Mouse (Mus musculus): ENCODE results near the gene Crb3. TPM values are rescaled to one million over a fixed set of nuclear protein-coding genes. Genes with fewer than 3 reads are reported as not detected.
"Not testable (repeated sequence)": the region's sequence is repeated elsewhere in the genome, so short reads cannot be mapped to it uniquely, and the experiment has no call there.

The Crb3 gene
- polyA plus RNA-seq, 1 experiment from 2014 or later: 1.9 TPM

DNA sequence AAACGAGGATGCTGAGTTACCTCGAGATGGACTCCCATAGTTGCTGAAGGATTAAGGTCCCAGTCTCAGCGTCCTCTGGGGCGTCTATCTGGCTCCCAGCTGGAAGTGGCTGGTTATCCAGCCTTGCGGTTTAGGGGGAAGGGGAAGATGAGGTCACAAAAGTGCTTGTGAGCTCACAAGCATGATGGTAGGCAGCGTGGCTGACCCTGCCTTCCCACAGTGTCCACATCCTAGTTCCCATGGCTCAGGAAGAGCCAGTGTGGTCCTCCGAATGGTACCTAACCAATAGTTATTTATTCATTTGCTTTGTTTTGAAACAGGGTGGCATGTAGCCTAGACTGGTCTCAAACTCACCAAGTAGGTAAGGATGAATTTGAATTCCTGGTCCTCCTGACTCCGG lies 17.4 kb upstream of the Crb3 start, which contains the start of gene Slc25a41:
Gene Slc25a41 (minus strand): TSS at position 101 of the 400 bp plus-strand sequence.
- H3K4me1 ChIP-seq: no peaks in the 10 kb centered on the region
- H3K27me3 ChIP-seq (ENCODE audit: low read depth, poor library complexity, severe bottlenecking): peaks cover 33% of the 10 kb centered on the region
- H3K36me3 ChIP-seq: no peaks in the 10 kb centered on the region
- DNase-seq (ENCODE audit: low spot score): no peak
- no peak within 1 kb of the TSS for H3K27ac ChIP-seq
- H3K4me3 ChIP-seq: no peak within 1 kb of the TSS
- WGBS: 74% methylated on average over 8 of the region's 8 CpGs
- H3K9me3 ChIP-seq (replicated peaks): no peaks in the 10 kb centered on the region

DNA sequence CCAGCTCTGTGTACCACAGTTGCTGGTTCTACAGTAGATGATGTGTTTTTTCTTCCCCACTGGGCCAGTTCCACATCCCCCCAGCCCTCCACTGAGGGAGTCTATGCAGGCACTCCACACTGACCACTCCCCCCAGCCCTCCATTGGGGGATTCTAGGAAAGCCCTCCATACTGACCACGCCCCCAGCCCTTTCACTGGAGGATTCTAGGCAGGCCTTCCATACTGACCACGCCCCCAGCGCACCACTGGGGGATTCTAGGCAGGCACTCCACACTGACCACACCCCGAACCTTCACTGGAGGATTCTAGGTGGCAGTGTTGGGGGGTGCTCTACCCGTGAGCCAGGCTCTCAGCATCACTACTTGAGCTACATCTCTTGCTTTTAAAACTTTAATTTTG lies 11.5 kb upstream of the Crb3 start:
- WGBS: 30% methylated on average over 5 of the region's 5 CpGs
- H3K27me3 ChIP-seq (ENCODE audit: low read depth, poor library complexity, severe bottlenecking): no peaks in the 10 kb centered on the region
- 0 out of 2 replicates have a peak, but pooled peaks cover 3% of the 10 kb centered on the region for H3K4me1 ChIP-seq
- H3K36me3 ChIP-seq: no peaks in the 10 kb centered on the region
- no peaks in the 10 kb centered on the region for H3K9me3 ChIP-seq (replicated peaks)
- H3K27ac ChIP-seq: no peak overlapping the region
- H3K4me3 ChIP-seq: no peak overlapping the region
- DNase-seq (ENCODE audit: low spot score): no peak

DNA sequence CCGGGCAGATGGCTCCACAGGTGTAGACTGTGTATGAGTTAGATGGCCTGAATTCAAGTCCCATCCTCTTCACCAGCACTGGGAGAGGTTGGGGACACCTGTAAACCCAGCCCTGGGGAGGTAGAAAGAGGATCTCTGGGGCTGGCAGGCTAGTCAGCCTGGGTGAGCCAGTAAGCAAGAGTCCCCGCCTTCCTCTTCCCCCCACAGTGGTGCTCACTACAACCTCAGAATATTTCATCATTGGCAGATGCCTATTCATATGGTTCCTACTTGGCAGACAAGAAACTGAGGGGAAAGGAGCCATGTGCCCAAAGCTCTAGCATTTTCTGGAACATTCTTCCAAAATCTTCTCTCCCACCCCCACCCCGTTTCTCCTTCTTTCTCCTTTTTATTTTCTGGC lies 10.1 kb upstream of the Crb3 start:
- WGBS: 93% methylated on average over 3 of the region's 3 CpGs

DNA sequence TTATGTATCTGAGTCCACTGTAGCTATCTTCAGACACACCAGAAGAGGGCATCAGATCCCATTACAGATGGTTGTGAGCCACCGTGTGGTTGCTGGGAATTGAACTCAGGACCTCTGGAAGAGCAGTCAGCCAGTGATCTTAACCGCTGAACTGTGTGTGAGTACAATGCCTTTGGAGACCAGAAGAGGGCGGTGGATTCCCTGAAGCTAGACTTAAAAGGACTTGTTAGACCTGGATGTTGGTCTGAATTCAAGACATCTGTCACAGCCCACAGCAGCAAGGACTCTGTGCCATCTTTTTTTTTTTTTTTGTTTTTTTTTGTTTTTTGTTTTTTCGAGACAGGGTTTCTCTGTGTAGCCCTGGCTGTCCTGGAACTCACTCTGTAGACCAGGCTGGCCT lies 7.2 kb upstream of the Crb3 start:
- H3K4me1 ChIP-seq; DNase-seq (ENCODE audit: low spot score); H3K9me3 ChIP-seq (replicated peaks); H3K36me3 ChIP-seq; H3K27me3 ChIP-seq (ENCODE audit: low read depth, poor library complexity, severe bottlenecking); H3K27ac ChIP-seq; H3K4me3 ChIP-seq: not testable (repeated sequence)
- WGBS: 88% methylated on average over 4 of the region's 4 CpGs

More for the DNA sequence above, 10.1 kb upstream of the Crb3 start:
- no peak for DNase-seq (ENCODE audit: low spot score)
- no peaks in the 10 kb centered on the region for H3K36me3 ChIP-seq
- H3K9me3 ChIP-seq (replicated peaks): no peaks in the 10 kb centered on the region
- H3K27ac ChIP-seq: no peak overlapping the region
- no peak overlapping the region for H3K4me3 ChIP-seq
- no peaks in the 10 kb centered on the region for H3K27me3 ChIP-seq (ENCODE audit: low read depth, poor library complexity, severe bottlenecking)
- H3K4me1 ChIP-seq: 0 out of 2 replicates have a peak, but pooled peaks cover 3% of the 10 kb centered on the region

DNA sequence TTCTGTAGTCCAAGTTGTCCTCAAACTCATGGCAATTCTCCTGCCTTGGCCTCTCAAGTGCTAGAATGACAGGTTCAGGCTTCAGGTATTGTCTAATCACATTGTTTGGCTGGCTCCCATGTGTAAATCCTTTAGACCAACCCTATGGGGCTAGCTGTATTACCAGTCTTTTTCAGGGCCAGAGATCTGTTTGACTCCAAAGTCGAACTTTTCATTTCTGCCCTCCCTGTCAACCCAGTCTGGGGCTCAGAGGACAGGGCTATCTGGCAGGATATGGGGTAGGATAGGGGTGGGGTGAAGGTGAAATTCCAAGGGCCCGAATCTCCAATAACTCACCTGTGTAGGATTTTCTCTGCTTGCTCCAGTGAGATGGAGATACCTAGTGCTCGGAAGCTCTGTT lies 2.7 kb upstream of the Crb3 start:
- H3K27me3 ChIP-seq (ENCODE audit: low read depth, poor library complexity, severe bottlenecking): peaks cover 32% of the 10 kb centered on the region
- H3K9me3 ChIP-seq (replicated peaks): no peaks in the 10 kb centered on the region
- no peak overlapping the region for H3K4me3 ChIP-seq
- H3K27ac ChIP-seq: no peak overlapping the region
- no peak for DNase-seq (ENCODE audit: low spot score)
- WGBS: 88% methylated on average over 3 of the region's 3 CpGs
- peaks cover 15% of the 10 kb centered on the region for H3K4me1 ChIP-seq
- H3K36me3 ChIP-seq: no peaks in the 10 kb centered on the region

DNA sequence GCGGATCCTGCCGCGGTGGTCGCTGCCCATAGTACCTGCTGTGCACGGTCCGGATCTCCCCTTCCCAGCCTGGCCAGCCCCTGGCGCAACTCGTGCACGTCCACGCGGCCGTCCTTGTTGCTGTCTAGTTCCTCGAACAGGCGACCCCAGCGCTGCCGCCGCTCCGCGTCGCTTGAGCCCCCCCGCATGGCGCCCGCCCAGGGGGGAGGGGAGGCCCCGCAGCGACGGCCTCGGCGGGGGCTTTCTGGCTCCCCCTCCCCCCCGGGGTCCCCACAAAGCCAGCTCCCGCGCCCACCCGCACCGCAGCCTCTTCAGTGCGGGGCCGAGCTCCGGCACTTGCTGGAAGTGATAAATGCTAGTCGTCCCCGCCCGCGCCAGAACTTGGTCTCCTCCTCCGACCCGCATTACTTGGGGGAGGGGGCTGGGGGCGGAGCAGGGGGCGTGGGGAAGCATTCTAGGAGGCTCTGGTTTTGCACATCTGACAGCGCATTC lies 627 bp downstream of the Crb3 start, which contains the start of gene Slc25a23:
Gene Slc25a23 (minus strand): TSS at position 378 of the 492 bp plus-strand sequence.
- H3K4me3 ChIP-seq: peak within 1 kb of the TSS; percentile 78
- no peaks in the 10 kb centered on the region for H3K36me3 ChIP-seq
- DNase-seq (ENCODE audit: low spot score): peak; percentile 85
- H3K27ac ChIP-seq: peak within 1 kb of the TSS; percentile 78
- H3K4me1 ChIP-seq: peaks cover 25% of the 10 kb centered on the region
- no peaks in the 10 kb centered on the region for H3K9me3 ChIP-seq (replicated peaks)
- under 1% methylated on average over 39 of the region's 45 CpGs for WGBS
- peaks cover 63% of the 10 kb centered on the region for H3K27me3 ChIP-seq (ENCODE audit: low read depth, poor library complexity, severe bottlenecking)

DNA sequence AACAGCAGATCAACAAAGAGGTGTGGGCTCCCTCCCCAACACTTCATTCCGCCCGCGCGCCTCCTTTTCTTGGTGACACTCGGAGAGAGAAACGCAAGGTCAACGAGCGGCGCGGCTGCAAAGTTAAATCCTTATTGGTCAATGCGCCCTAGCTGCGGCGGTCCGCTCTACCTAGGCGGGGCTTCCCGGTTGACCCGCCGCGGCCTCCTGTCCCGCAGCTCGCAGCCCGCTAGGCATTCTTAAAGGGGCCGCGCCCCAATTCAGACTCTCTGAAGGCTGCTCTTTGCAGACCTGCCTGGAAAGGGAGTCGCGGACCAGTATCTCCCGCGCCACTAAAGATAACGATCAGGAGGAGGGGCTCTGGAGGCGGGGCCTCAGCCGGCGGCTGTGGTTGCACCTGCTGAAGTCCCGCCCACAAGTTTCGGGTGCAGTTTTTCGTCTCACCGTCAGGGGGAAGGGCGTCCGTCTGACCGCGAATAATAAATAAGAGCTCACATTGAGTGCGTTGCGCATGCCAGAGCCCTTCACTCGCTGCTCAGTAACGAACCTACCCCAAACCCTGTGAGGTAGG lies 1.4 kb downstream of the Crb3 start:
- H3K4me1 ChIP-seq: peaks cover 25% of the 10 kb centered on the region
- H3K9me3 ChIP-seq (replicated peaks): no peaks in the 10 kb centered on the region
- H3K4me3 ChIP-seq: peak overlapping the region; percentile 78
- H3K36me3 ChIP-seq: no peaks in the 10 kb centered on the region
- DNase-seq (ENCODE audit: low spot score): peak; percentile 90
- H3K27ac ChIP-seq: no peak overlapping the region
- peaks cover 71% of the 10 kb centered on the region for H3K27me3 ChIP-seq (ENCODE audit: low read depth, poor library complexity, severe bottlenecking)
- under 1% methylated on average over 44 of the region's 44 CpGs for WGBS

DNA sequence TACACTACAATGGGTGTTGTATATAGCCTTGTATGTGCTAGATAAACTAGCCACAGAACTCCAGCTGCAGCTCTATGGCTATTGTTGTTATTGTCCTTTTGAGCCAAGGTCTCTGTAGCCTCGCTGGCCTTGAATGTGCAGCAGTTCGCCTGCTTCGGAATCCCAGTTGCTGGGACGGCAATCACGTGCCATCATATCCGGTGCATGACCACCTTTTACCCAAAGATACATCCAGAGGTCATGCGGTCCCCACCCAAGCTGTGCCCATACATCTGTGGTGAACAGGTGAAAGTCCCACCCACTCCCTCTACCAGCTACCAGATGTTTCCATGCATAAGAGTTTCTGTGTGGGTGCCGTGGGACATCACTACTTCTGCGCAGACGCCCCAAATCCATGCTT lies 2.2 kb downstream of the Crb3 start:
- 47% methylated on average over 10 of the region's 10 CpGs for WGBS
- peaks cover 25% of the 10 kb centered on the region for H3K4me1 ChIP-seq
- peak overlapping the region; percentile 78; the same call in 1 of the 2 replicates for H3K4me3 ChIP-seq
- H3K27ac ChIP-seq: no peak overlapping the region
- peaks cover 79% of the 10 kb centered on the region for H3K27me3 ChIP-seq (ENCODE audit: low read depth, poor library complexity, severe bottlenecking)
- H3K9me3 ChIP-seq (replicated peaks): no peaks in the 10 kb centered on the region
- H3K36me3 ChIP-seq: no peaks in the 10 kb centered on the region
- DNase-seq (ENCODE audit: low spot score): peak; percentile 34

DNA sequence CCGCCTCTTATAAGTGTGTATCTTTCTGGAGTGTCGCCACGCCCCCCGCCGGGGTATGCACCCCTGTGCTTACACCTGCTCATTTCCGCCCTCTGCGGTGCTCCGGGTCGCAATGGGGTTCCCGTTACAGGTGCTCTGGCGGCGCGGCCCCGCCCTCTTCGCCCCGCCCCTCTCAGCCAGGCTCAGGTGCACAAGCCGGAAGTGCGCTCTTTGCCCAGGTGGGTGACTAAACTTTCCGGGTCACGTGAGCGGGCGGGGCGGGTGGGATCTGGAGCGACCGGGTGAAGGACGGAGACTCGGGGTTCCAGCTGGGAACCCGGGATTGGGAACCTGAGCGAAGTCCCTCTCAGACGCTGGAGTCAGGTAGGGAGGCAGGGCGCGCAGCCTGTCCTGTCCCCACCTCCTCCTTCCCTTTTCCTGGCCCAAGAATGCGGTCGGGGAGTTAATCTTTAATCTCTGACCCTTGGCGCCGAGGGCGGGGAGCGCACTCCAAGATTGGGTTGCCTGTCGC lies 3.2 kb downstream of the Crb3 start:
- Histone ChIP-seq H3K27ac (no peak overlapping the region), H3K9me3 (replicated peaks) (no peaks in the 10 kb centered on the region), H3K4me3 (peak overlapping the region; percentile 32), H3K36me3 (no peaks in the 10 kb centered on the region), H3K4me1 (peaks cover 25% of the 10 kb centered on the region), H3K27me3 (ENCODE audit: low read depth, poor library complexity, severe bottlenecking) (peaks cover 87% of the 10 kb centered on the region)
- DNase-seq (ENCODE audit: low spot score): no peak
- 1% methylated on average over 39 of the region's 39 CpGs for WGBS

DNA sequence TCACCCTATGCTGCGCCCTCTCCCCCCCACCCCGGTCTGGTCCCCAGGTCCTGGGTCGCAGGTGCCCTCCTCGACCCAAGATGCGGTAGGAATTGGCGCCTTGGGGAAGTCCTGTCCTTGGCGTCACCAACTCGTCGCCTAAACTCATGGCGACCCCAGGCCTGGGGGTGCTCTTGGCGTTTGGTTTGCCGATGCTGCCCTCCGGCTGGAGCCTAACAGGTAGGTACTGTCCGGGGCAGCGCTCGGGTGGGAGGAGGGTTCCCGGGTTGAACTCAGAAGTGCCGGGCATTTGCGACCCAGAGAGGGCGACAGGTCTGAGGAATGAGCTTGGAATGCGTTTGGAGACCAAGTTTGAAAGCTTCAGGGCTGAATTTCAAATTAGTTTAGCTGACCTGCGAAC lies 3.6 kb downstream of the Crb3 start:
- WGBS: under 1% methylated on average over 22 of the region's 22 CpGs
- DNase-seq (ENCODE audit: low spot score): no peak
- Histone ChIP-seq H3K4me1 (peaks cover 25% of the 10 kb centered on the region), H3K36me3 (no peaks in the 10 kb centered on the region), H3K4me3 (peak overlapping the region; percentile 32), H3K27me3 (ENCODE audit: low read depth, poor library complexity, severe bottlenecking) (peaks cover 90% of the 10 kb centered on the region), H3K27ac (no peak overlapping the region), H3K9me3 (replicated peaks) (no peaks in the 10 kb centered on the region)

DNA sequence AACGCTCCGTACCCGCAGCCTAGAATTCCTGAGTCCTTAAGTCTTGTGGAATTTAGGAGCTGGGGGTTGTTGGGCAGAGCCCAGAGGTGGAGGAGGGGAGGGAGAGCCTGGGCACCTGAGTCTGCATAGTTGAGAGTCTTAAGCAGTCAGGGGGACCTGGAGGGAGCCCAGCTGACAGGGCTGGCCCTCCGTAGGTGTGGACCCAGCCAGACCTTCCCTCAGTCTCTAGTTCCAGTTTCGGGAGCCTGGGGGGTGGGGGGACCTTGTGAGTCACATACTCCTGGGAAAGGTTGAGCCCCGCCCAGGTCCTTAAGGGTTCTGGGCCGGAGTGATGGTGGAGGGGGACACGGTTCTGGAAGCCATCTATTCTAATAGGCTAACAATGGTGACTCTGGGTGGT lies 4.1 kb downstream of the Crb3 start:
- Histone ChIP-seq H3K9me3 (replicated peaks) (no peaks in the 10 kb centered on the region), H3K4me3 (no peak overlapping the region), H3K27ac (no peak overlapping the region), H3K4me1 (peaks cover 25% of the 10 kb centered on the region), H3K27me3 (ENCODE audit: low read depth, poor library complexity, severe bottlenecking) (peaks cover 86% of the 10 kb centered on the region), H3K36me3 (no peaks in the 10 kb centered on the region)
- DNase-seq (ENCODE audit: low spot score): no peak
- 5% methylated on average over 8 of the region's 8 CpGs for WGBS

DNA sequence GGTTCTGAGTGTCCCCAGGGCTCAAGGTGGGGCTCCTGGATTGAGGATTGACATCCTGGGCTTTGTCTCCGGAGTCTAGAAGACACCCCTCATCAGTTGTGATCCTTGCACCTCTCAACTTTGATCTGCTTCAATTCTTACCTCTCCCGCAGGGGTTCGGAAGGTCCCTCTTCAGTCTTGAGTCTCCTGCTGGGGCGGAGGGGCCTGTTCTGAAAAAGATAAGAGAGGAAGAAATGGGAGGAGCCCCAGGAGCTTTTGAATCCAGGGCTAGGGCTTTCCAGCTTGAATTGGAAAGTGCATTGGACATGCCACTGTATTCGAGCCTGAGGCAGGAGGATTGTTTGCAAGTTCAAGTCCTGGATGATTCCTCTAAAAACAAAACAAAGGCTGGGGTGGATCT lies 8.0 kb downstream of the Crb3 start:
- no peak overlapping the region for H3K27ac ChIP-seq
- H3K4me3 ChIP-seq: no peak overlapping the region
- peaks cover 84% of the 10 kb centered on the region for H3K27me3 ChIP-seq (ENCODE audit: low read depth, poor library complexity, severe bottlenecking)
- H3K4me1 ChIP-seq: peaks cover 15% of the 10 kb centered on the region
- no peaks in the 10 kb centered on the region for H3K9me3 ChIP-seq (replicated peaks)
- H3K36me3 ChIP-seq: no peaks in the 10 kb centered on the region
- WGBS: 66% methylated on average over 5 of the region's 5 CpGs
- DNase-seq (ENCODE audit: low spot score): no peak

DNA sequence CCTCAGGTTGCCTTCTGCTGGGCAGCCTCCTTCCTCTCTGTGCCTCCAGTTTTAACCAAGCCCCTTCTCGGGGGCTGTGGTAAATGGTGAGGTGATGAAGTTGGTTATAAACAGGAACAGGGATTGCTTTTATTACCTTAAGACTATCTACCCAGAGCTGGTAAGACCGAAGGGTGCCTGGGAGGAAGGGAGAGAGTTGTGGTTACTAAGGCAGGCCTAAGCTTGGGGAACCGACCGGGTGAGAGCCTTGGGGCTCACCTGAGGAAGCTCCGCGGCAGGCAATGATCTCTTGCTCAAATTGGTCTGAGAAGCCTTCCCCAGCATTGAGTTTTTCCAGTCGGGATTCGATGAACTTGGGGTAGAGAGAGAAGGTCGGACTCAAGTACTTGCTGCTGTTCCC lies 11.4 kb downstream of the Crb3 start:
- Histone ChIP-seq H3K36me3 (no peaks in the 10 kb centered on the region), H3K4me3 (no peak overlapping the region), H3K4me1 (peaks cover 7% of the 10 kb centered on the region), H3K27me3 (ENCODE audit: low read depth, poor library complexity, severe bottlenecking) (peaks cover 68% of the 10 kb centered on the region), H3K9me3 (replicated peaks) (no peaks in the 10 kb centered on the region), H3K27ac (no peak overlapping the region)
- DNase-seq (ENCODE audit: low spot score): no peak
- 9% methylated on average over 9 of the region's 9 CpGs for WGBS
